Mouse (Mus musculus) inflammation-experienced regulatory T-cells, adult 6 months (primary cell): ENCODE data around the gene Dpy19l3. TPM values are rescaled to one million over a fixed set of nuclear protein-coding genes. Genes with fewer than 3 reads are reported as not detected.

Experiments
- ATAC-seq: one replicate; pipeline ENCODE4 v1.8.0; 2017
- polyA plus RNA-seq, 3 experiments: library from polyadenylated mRNA; unstranded; fragments of 100-300 nt; shearing (Covaris generic); gene quantifications; one replicate each; pipeline ENCODE4 v1.2.1; 2017

Gene Dpy19l3
- polyA plus RNA-seq, 3 experiments from 2014 or later: 32.9 to 50.5 (median 38.3) TPM

DNA sequence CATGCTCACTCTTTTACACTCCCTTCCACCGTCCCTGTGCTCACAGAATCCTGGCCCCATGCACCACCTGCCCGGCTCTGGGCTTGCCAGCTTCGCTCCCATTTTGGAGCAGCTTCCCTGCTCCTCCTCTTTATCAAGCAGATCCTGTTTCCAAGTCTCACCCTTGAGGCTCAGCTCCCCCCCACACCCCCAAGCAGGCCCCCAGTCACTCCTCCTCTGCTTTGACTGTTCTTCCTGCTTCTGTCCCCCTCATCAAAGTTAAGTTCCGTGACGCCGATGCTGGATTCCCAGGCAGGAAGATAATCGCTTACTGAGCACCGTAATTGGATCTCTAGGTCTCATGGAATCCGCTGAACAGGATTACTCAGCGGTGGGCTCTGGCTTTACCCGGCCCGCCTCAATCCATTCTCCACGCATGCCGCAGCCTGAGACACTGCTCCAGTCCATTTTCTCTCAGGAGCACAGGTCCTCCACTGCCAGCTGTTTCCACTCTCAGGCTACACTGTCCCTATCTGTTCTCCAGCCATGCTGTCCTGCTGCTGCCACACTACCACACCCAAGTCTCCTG is 6.8 kb downstream of the Dpy19l3 start:
- no peak for ATAC-seq

- ATAC-seq: no peak
These were observed 7.4 kb downstream of the Dpy19l3 start for GRCm38 (mm10) chr7:35746686-35747396.

DNA sequence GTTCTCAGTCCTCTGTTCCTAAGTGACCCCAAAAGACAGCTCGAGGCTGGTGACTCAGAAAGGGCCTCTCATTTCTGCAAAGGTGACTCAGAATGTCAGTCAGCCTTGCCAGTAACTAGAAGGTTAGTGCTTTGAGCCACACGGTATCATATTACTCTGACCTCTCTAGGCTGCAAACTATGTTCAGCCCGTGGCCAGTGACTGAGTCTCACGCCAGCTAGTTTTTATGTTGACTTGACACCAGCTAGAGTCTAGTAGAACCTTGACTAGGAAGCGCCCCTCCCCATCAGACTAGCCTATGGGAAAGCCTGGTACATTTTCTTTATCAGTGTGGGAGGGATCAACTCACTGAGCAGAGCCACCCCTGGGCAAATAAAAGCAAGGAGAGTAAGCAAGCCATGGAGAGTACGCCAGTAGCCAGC is 9.0 kb downstream of the Dpy19l3 start:
- ATAC-seq: no peak

- ATAC-seq: no peak
These were observed 9.5 kb downstream of the Dpy19l3 start for GRCm38 (mm10) chr7:35744771-35745170.

DNA sequence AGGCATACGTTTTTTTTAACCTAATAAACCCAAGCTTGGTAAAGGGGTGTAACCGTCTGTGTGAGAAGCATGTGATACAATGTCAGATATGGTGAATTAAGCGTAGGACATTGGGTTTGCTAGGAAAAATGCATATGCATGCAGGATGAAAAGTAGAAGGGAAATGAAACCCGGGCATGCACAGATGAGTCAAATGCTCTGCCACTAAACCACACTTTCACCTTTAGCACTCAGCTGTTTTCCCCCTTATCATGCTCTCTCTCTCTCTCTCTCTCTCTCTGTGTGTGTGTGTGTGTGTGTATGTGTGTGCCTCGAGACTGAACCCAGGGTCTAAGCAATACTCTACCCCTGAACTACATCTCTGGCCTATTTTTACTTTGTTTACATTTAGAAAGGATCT is 11.9 kb downstream of the Dpy19l3 start:
- peak; percentile 48 for ATAC-seq

- no peak for ATAC-seq
These were observed 12.4 kb downstream of the Dpy19l3 start for GRCm38 (mm10) chr7:35741858-35742257.

GRCm38 (mm10) chr7:35740489-35741230 is 13.6 kb downstream of the Dpy19l3 start:
- peak; percentile 59 for ATAC-seq

- ATAC-seq: no peak
These were observed 15.4 kb downstream of the Dpy19l3 start for GRCm38 (mm10) chr7:35738871-35739270.

GRCm38 (mm10) chr7:35733313-35734050 is 20.8 kb downstream of the Dpy19l3 start:
- no peak for ATAC-seq

- ATAC-seq: no peak
These were observed 21.6 kb downstream of the Dpy19l3 start for GRCm38 (mm10) chr7:35732585-35733059.

GRCm38 (mm10) chr7:35729621-35730031 is 24.6 kb downstream of the Dpy19l3 start:
- peak; percentile 98 for ATAC-seq

- no peak for ATAC-seq
These were observed 25.9 kb downstream of the Dpy19l3 start for GRCm38 (mm10) chr7:35728376-35728775.

DNA sequence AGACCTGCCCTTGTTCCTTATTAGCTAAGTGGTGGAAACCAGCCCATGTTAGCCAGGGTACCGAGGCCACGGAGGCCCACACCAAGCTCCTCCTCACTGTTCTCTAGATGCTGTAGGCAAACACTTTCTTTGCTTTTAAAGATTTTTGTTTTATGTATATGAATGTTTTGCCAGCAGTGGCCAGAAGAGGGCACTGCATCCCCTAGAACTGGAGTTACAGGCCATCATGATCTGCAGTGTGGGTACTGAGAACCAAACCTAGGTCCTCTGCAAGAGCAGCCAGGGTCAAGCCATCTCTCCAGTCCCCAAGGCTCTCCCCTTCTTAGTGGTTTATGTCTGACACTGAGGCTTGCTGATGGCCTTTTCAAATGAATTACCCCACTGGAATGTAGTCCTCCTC is 31.2 kb downstream of the Dpy19l3 start:
- no peak for ATAC-seq

GRCm38 (mm10) chr7:35718421-35719178 is 35.7 kb downstream of the Dpy19l3 start:
- ATAC-seq: peak; percentile 46

- no peak for ATAC-seq
These were observed 43.9 kb downstream of the Dpy19l3 start for GRCm38 (mm10) chr7:35710366-35710765.

DNA sequence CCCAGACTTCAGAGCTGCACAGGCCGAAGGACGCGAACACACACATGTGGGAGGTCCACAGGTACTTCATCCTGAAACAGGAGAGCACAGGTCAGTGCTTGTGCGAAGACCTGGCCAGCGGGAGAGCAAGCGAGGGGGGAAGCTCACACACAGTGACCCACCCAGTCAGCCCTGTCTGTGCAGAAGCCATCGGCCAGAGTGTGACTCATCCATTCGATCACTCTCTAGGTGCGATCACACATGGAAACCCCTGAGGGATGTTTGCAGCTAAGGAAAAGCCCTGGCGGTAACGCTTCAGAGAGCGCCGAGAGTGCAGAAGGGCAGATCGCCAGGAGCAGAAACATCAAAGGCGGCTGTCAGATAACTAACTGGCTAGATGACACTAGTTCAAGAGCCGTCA is 46.2 kb downstream of the Dpy19l3 start:
- no peak for ATAC-seq

DNA sequence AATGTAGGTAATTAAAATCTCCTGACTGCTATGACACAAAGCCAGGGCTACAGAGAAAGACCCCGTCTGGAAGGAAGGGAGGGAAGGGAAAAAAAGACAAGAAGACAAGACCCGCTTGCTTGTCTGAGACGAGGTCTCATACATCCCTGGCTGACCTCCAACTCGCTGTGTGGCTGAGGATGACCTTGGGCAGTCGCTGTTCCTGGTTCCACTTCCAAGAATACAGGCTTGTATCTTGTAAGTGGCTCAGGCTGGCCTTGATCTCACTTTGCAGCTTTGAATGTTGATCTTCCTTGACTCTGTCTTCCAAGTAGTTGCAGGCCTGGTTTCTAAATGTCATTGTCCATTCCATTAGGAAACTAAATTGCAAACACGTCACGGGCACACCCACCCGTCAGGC is 55.2 kb downstream of the Dpy19l3 start:
- ATAC-seq: no peak

DNA sequence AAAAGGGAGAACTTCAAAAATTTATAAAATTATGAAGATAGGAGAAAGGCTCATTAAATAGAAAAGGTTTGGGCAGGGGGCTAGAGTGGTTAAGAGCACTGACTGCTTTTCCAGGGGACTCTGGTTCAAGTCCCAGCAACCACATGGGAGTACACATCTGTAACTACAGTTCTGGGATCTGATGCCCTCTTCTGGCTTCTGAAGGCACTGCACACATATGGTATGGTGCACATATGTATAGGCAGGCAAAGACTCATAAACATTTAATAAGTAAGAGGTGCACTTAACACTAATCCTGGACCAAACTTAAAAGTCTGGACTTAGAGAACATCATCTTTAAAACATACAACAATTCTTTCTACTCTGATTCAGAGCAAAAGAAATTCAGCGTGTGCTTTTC is 56.2 kb downstream of the Dpy19l3 start:
- no peak for ATAC-seq

- ATAC-seq: no peak
These were observed 61.6 kb downstream of the Dpy19l3 start for GRCm38 (mm10) chr7:35692641-35693040.

DNA sequence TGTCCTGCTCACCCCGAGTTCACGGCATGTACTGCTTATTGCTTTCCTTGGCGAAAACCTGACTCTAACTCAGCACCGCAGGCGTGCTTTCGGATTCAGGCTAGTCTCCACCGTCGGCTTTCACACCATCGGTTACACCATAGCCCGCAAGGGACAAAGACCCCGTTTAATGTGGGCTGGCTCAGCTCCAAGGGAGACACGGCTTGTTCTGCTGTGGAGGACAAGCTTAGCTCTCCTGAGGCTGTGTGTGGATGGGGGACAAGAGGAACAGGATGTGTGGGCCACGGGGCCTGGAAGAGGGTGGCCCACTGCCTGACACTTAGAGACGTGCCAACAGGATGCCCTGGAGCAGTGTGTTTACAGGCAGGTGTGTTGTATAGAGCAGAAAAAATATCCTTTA is 62.1 kb downstream of the Dpy19l3 start:
- ATAC-seq: no peak

DNA sequence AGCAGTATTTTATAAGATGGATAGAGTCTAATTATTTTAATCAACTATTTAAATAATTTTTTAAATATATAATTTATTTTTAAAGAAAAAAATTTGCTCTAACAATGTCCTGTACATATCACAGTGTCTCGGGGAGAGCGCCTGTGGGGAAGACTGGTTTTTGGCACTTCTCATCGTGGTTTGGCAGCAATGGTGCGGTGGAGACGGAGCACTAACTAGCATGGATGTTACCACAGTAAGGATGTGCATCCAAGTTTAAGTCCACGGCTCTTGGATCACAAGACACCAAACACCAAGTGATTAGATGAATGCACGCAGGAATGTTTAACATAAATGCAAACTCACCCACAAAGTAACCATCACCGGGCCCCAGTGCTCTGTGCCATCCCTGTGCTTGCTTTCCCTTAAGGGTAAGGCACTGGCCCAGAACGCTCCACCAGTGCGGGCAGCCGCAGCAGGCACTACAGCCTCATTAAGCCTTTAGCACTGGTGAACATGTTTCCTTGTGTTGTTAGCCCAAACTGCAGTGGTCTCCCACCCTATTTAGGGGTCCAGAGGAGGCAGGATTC is 65.4 kb downstream of the Dpy19l3 start:
- no peak for ATAC-seq

GRCm38 (mm10) chr7:35688276-35688675 is 66.0 kb downstream of the Dpy19l3 start:
- no peak for ATAC-seq
